17 mouse cellular contexts compared by ENCODE assay signal in the genomic region with DNA sequence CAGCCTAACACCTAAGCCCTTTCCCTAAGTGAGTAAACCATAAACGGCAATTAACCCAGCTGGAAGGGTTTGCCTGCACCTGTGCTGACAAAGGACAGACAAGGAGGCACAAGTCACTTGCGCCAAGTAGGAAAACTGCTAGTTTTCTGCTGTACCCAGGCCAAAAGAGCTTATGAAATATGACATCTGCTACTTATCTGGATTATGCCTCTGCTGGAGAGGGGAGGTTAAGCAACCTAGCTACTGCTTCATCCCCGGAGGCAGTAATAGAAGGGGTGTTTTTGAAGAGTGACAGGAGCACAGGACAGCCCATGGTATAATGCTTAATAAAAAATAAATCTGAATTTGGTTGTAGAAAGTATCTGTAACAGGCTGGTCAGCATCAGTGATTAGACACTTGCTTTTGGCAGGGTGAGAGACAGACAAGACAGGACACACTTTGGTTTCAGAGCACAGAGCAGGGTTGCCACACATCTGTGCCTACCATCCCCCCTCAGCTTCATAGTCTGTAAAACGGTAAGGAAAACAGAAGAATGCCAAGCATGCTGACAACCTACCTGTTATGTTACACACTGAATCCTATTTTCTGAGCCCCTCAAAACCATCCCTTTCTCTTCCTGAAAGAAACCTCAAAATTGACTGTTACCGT. TPM values are rescaled to one million over a fixed set of nuclear protein-coding genes. Genes with fewer than 3 reads are reported as not detected.
A peak's percentile ranks its signal among the peaks of the same experiment; 100 is the strongest.
DNase-seq lines count a peak whose midpoint lies in the region; ATAC-seq and TF ChIP-seq lines count a peak whose summit lies in the region.
"Had no signal": no experiment of that assay in that cellular context is flagged by ENCODE, and none has a peak within 500 bp of the region (broad histone marks: within the 10 kb centered on the region; RNA-seq: fewer than 3 reads in every experiment).

No protein-coding gene starts in this region.

- 82% methylated on average over 5 of the region's 5 CpGs for WGBS in hindbrain, embryonic 13.5 days
- WGBS in hindbrain, embryonic 10.5 days: 86% methylated on average over 5 of the region's 5 CpGs
- 48% methylated on average over 5 of the region's 5 CpGs for WGBS in lung, embryonic 16.5 days
- WGBS in lung, adult 2 months: 51% methylated on average over 5 of the region's 5 CpGs

- H3K36me3 ChIP-seq in hindbrain, embryonic 13.5 days: peaks cover 76% of the 10 kb centered on the region
- H3K36me3 ChIP-seq in hindbrain, embryonic 10.5 days: peaks cover 79% of the 10 kb centered on the region
- peaks cover 67% of the 10 kb centered on the region for H3K36me3 ChIP-seq in lung, embryonic 16.5 days (ENCODE audit: control insufficient read depth, insufficient read depth, low read length)

- TF ChIP-seq POLR2A in lung, adult 2 months (IDR thresholded peaks at IDR 0.05; ENCODE audit: borderline replicate concordance, extremely low read depth, low read depth, low read length): no peak

- no peaks in the 10 kb centered on the region for H3K27me3 ChIP-seq in hindbrain, embryonic 13.5 days
- no peaks in the 10 kb centered on the region for H3K27me3 ChIP-seq in hindbrain, embryonic 10.5 days (ENCODE audit: insufficient read depth, poor library complexity, severe bottlenecking)
- no peaks in the 10 kb centered on the region for H3K27me3 ChIP-seq in lung, embryonic 16.5 days (ENCODE audit: control insufficient read depth, insufficient read depth, low read depth, low read length)
- H3K27me3 ChIP-seq: heart, embryonic 15.5 days; lung, embryonic 15.5 days; midbrain, embryonic 15.5 days had no signal

- no peak overlapping the region for H3K4me3 ChIP-seq in hindbrain, embryonic 13.5 days
- H3K4me3 ChIP-seq in hindbrain, embryonic 10.5 days: no peak overlapping the region
- H3K4me3 ChIP-seq in lung, embryonic 16.5 days (ENCODE audit: low read length): no peak overlapping the region
- no peak overlapping the region for H3K4me3 ChIP-seq in lung, adult 2 months (replicated peaks; ENCODE audit: extremely low read depth, low read depth, low read length)
- H3K4me3 ChIP-seq: forebrain, embryonic 10.5 days; heart, embryonic 15.5 days; lung, embryonic 15.5 days; midbrain, embryonic 15.5 days had no signal

- no peak overlapping the region for H3K9ac ChIP-seq in hindbrain, embryonic 13.5 days
- no peak overlapping the region for H3K9ac ChIP-seq in lung, embryonic 16.5 days (ENCODE audit: low read length)
- H3K9ac ChIP-seq: heart, embryonic 15.5 days; lung, embryonic 15.5 days; midbrain, embryonic 15.5 days had no signal

- DNase-seq in adrenal gland, postnatal 14 days: peak; percentile 23
- no peak for DNase-seq in adrenal gland, adult 2 months
- no peak for DNase-seq in hindbrain, embryonic 10.5 days (ENCODE audit: low spot score)
- DNase-seq in lung, adult 2 months: no peak
- peak; percentile 82 for DNase-seq in gonadal fat pad, adult 2 months (ENCODE audit: low read depth)
- no peak for DNase-seq in cerebellum, adult 11 months
- DNase-seq: embryo, embryonic 11 days; kidney, adult 11 months; left cerebral cortex, postnatal 4 days; thymus, adult 18-20 months had no signal

- TF ChIP-seq CTCF in lung, adult 2 months (IDR thresholded peaks at IDR 0.05; ENCODE audit: insufficient read depth, low read length): no peak

- 0 out of 2 replicates have a peak overlapping the region, but pooled peaks have one; percentile 4 for H3K27ac ChIP-seq in hindbrain, embryonic 13.5 days
- no peak overlapping the region for H3K27ac ChIP-seq in hindbrain, embryonic 10.5 days
- H3K27ac ChIP-seq in lung, embryonic 16.5 days (ENCODE audit: low read length): no peak overlapping the region
- H3K27ac ChIP-seq: forebrain, embryonic 10.5 days; heart, embryonic 15.5 days; lung, embryonic 15.5 days; midbrain, embryonic 15.5 days had no signal

- H3K4me2 ChIP-seq in hindbrain, embryonic 13.5 days: no peak overlapping the region
- no peak overlapping the region for H3K4me2 ChIP-seq in lung, embryonic 16.5 days (ENCODE audit: low read depth, low read length)
- H3K4me2 ChIP-seq: heart, embryonic 15.5 days; lung, embryonic 15.5 days; midbrain, embryonic 15.5 days had no signal

- ATAC-seq in hindbrain, embryonic 13.5 days (ENCODE audit: low FRiP score): no peak
- peak; percentile 63 for ATAC-seq in lung, embryonic 16.5 days (ENCODE audit: low read depth)
- ATAC-seq: midbrain, embryonic 15.5 days had no signal

- no peaks in the 10 kb centered on the region for H3K9me3 ChIP-seq in hindbrain, embryonic 13.5 days
- H3K9me3 ChIP-seq in hindbrain, embryonic 10.5 days: no peaks in the 10 kb centered on the region
- no peaks in the 10 kb centered on the region for H3K9me3 ChIP-seq in lung, embryonic 16.5 days (ENCODE audit: control insufficient read depth, low read length)
- H3K9me3 ChIP-seq: forebrain, embryonic 10.5 days; heart, embryonic 15.5 days; lung, embryonic 15.5 days; midbrain, embryonic 15.5 days had no signal

- H3K4me1 ChIP-seq in hindbrain, embryonic 13.5 days (replicated peaks): no peaks in the 10 kb centered on the region
- H3K4me1 ChIP-seq in hindbrain, embryonic 10.5 days (replicated peaks): no peaks in the 10 kb centered on the region; the same call in 1 of the 2 replicates
- H3K4me1 ChIP-seq in lung, embryonic 16.5 days (replicated peaks; ENCODE audit: control insufficient read depth, insufficient read depth, low read length): no peaks in the 10 kb centered on the region
- H3K4me1 ChIP-seq in lung, adult 2 months (ENCODE audit: control insufficient read depth, insufficient read depth, low read length): peaks cover 2% of the 10 kb centered on the region; the same call in 1 of the 2 replicates
- H3K4me1 ChIP-seq: forebrain, embryonic 10.5 days; lung, embryonic 15.5 days; midbrain, embryonic 15.5 days had no signal

RNA-seq across cellular contexts. Expression of a gene that starts 11.9 kb away (rescaled TPM):
- total RNA-seq in adrenal gland, postnatal 14 days (2021): 6.8 and 7.3 TPM in 2 replicates
- total RNA-seq in adrenal gland, adult 2 months (2021): 1 to 10 TPM; 1.9 to 4.1 TPM
- 2.9 and 3.1 TPM in 2 replicates for polyA plus RNA-seq in adrenal gland, adult 2 months (2012; rRNA removed)
- 12.5 TPM in 2 replicates for polyA plus RNA-seq in hindbrain, embryonic 13.5 days (2015; fragmentation: Nextera tagmentation; extraction: Ambion mirVana)
- 11.4 and 21.5 TPM in 2 replicates for polyA plus RNA-seq in hindbrain, embryonic 10.5 days (2016; fragmentation: Nextera tagmentation; extraction: Ambion mirVana)
- 75.3 and 78.6 TPM in 2 replicates for polyA plus RNA-seq in lung, embryonic 16.5 days (2015; fragmentation: Nextera tagmentation; extraction: Ambion mirVana)
- 16.9 and 19.4 TPM in 2 replicates for polyA plus RNA-seq in lung, adult 2 months (2012; rRNA removed)
- polyA plus RNA-seq in gonadal fat pad, adult 2 months (2012; rRNA removed): 22.5 and 28.6 TPM in 2 replicates

RNA-seq across cellular contexts. Expression of a gene that starts 18.4 kb away (rescaled TPM):
- total RNA-seq in adrenal gland, postnatal 14 days (2021): 281 and 315 TPM in 2 replicates
- total RNA-seq in adrenal gland, adult 2 months (2021): 100 to 1,000 TPM; 230 to 248 TPM
- polyA plus RNA-seq in adrenal gland, adult 2 months (2012; rRNA removed): 245 and 257 TPM in 2 replicates
- polyA plus RNA-seq in hindbrain, embryonic 13.5 days (2015; fragmentation: Nextera tagmentation; extraction: Ambion mirVana): 59.2 and 61.0 TPM in 2 replicates
- polyA plus RNA-seq in hindbrain, embryonic 10.5 days (2016; fragmentation: Nextera tagmentation; extraction: Ambion mirVana): 46.9 and 50.1 TPM in 2 replicates
- 45.0 and 45.3 TPM in 2 replicates for polyA plus RNA-seq in lung, embryonic 16.5 days (2015; fragmentation: Nextera tagmentation; extraction: Ambion mirVana)
- polyA plus RNA-seq in lung, adult 2 months (2012; rRNA removed): 255 and 299 TPM in 2 replicates
- 342 and 345 TPM in 2 replicates for polyA plus RNA-seq in gonadal fat pad, adult 2 months (2012; rRNA removed)

RNA-seq across cellular contexts. Expression of a gene that starts 23.1 kb away (rescaled TPM):
- 0.19 and 0.23 TPM in 2 replicates for total RNA-seq in adrenal gland, postnatal 14 days (2021)
- total RNA-seq in adrenal gland, adult 2 months (2021): 1 to 10 TPM in 1 of 2 experiments, under 1 TPM in 1; 0.20 to 6.3 TPM
- 0.36 and 3.8 TPM in 2 replicates for polyA plus RNA-seq in adrenal gland, adult 2 months (2012; rRNA removed)
- not detected in 2 replicates for polyA plus RNA-seq in hindbrain, embryonic 13.5 days (2015; fragmentation: Nextera tagmentation; extraction: Ambion mirVana)
- polyA plus RNA-seq in hindbrain, embryonic 10.5 days (2016; fragmentation: Nextera tagmentation; extraction: Ambion mirVana): not detected in 2 replicates
- polyA plus RNA-seq in lung, embryonic 16.5 days (2015; fragmentation: Nextera tagmentation; extraction: Ambion mirVana): not detected in 2 replicates
- polyA plus RNA-seq in lung, adult 2 months (2012; rRNA removed): not detected in 2 replicates
- polyA plus RNA-seq in gonadal fat pad, adult 2 months (2012; rRNA removed): 0.06 TPM in 1 of 2 replicates, not detected in the other
- polyA plus RNA-seq: forebrain, embryonic 10.5 days; neural tube, embryonic 14.5 days had no signal

Comparison
In these comparisons a context has a peak if more than half of its experiments do, and no peak if none do; other contexts are left out.
1. DNase-seq: peak in adrenal gland, postnatal 14 days (single experiment) and gonadal fat pad, adult 2 months (single experiment); none in adrenal gland, adult 2 months (single experiment), hindbrain, embryonic 10.5 days (single experiment), lung, adult 2 months (single experiment) and cerebellum, adult 11 months (single experiment).